Mouse (Mus musculus) limb, embryonic 10.5 days (tissue): ENCODE results near the gene Tectb. TPM values are rescaled to one million over a fixed set of nuclear protein-coding genes. Genes with fewer than 3 reads are reported as not detected.
"Not testable (repeated sequence)": the region's sequence is repeated elsewhere in the genome, so short reads cannot be mapped to it uniquely, and the experiment has no call there.

Experiments
- DNase-seq: peaks from one replicate; pipeline ENCODE4 v3.0.0-alpha.2; 2017; ENCODE audit warnings: low spot score
- H3K27ac ChIP-seq: fragments of 300-500 bp; sonication (generic); 2 replicates; pipeline ENCODE4 v1.5.1; 2016; ENCODE audit warnings: mild to moderate bottlenecking
- H3K27me3 ChIP-seq: fragments of 300-500 bp; sonication (generic); 2 replicates; pipeline ENCODE4 v1.6.1; 2016; ENCODE audit warnings: low read depth, mild to moderate bottlenecking; ENCODE audit not compliant: poor library complexity, severe bottlenecking
- H3K36me3 ChIP-seq: fragments of 300-500 bp; sonication (generic); 2 replicates; pipeline ENCODE4 v1.6.1; 2016; ENCODE audit warnings: mild to moderate bottlenecking, moderate library complexity
- H3K4me1 ChIP-seq: fragments of 300-500 bp; sonication (generic); 2 replicates; pipeline ENCODE4 v1.6.1; 2016
- H3K4me3 ChIP-seq: fragments of 300-500 bp; sonication (generic); 2 replicates; pipeline ENCODE4 v1.5.1; 2016; ENCODE audit warnings: mild to moderate bottlenecking, moderate library complexity
- H3K9me3 ChIP-seq: fragments of 300-500 bp; sonication (generic); replicated peaks from 2 replicates; pipeline ENCODE4 v1.6.1; 2016; ENCODE audit warnings: mild to moderate bottlenecking
- WGBS: fragments of 180-500 bp; shearing (Covaris S2); methylation state at CpG from one replicate; pipeline ENCODE4 v1.1.7; 2016; 5-methylcytosine and 5-hydroxymethylcytosine counted together
- polyA plus RNA-seq: library from polyadenylated mRNA; unstranded; fragments of >200 nt; fragmentation: Nextera tagmentation; extraction: Ambion mirVana; gene quantifications from 2 replicates; pipeline ENCODE4 v1.2.1, GENCODE M21; 2016

Tectb gene
- polyA plus RNA-seq, 1 experiment from 2014 or later = not detected

DNA sequence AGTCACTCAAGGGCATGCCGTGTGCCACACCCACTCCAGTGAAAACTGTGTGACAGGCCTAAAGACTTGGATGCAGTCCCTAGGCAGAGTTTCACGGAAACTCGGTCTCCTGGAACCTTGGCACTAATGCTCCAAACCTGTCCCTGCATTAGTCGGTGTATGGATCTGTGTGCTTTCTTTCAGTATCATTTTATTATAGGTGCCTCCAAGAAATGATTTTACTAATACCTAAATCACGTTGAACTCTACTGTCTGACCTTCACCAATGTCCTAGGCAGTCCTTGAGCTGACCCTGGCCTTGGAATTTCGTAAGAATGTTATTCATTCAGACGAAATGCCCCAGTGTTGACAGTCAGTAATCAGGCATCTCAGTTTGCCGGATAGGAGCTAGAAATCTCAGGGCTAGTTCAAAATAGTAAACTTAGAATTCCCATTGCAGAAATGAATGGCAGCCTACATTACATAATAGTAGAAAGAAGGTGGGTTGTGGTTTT, 11.2 kb upstream of the Tectb start:
- H3K27ac ChIP-seq, DNase-seq, H3K36me3 ChIP-seq, H3K4me1 ChIP-seq, H3K4me3 ChIP-seq, H3K27me3 ChIP-seq, H3K9me3 ChIP-seq: not testable (repeated sequence)
- 91% methylated on average over 8 of the region's 8 CpGs for WGBS

DNA sequence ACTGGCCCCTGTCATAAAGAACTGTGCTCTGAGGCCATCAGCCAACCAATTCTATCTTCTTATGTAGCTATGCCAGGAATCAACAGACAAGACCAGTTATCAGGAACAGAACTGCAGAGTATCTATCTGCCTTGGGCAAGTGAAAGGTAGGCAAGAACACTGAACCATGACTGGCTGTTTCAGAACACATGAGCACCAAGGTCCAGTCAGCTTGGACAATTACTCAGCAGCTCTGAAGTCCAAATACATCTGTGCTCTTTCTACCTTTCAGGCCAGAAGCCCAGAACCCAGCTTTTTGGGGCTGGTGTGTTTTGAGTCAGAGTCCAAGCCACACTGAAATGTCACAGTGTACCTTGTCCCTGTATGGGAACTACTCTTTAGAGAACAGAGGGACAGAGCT, 10.1 kb upstream of the Tectb start:
- no peaks in the 10 kb centered on the region for H3K36me3 ChIP-seq

DNA sequence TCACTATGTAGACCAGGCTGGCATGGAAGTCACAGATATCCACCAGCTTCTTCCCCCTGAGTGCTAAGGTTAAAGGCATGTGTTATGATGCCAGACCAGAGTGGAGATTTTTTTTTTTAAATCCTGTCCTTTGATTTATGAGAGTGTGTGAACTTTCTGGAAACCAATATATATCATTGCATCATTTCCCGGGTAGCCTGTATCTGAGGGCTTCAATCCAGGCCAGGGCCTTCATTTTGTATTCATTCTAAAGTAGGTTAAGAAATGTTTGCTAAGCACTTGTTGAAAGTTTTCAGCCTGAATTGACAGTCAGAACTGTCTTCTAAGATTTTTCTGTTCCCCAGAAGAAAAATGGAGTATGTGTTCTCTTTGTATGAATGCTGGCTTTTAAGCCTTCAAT, 8.9 kb upstream of the Tectb start:
- no peaks in the 10 kb centered on the region for H3K4me1 ChIP-seq
- H3K36me3 ChIP-seq = no peaks in the 10 kb centered on the region
- H3K27me3 ChIP-seq = no peaks in the 10 kb centered on the region
- WGBS = 72% methylated on average over 1 of the region's 1 CpGs
- peaks cover 4% of the 10 kb centered on the region; the same call in 1 of the 2 replicates for H3K9me3 ChIP-seq
- no peak overlapping the region for H3K27ac ChIP-seq
- no peak for DNase-seq
- H3K4me3 ChIP-seq = no peak overlapping the region

More for the DNA sequence above, 10.1 kb upstream of the Tectb start:
- no peak overlapping the region for H3K27ac ChIP-seq
- H3K4me3 ChIP-seq = no peak overlapping the region
- DNase-seq = no peak
- H3K4me1 ChIP-seq = no peaks in the 10 kb centered on the region
- H3K27me3 ChIP-seq = no peaks in the 10 kb centered on the region
- H3K9me3 ChIP-seq = peaks cover 4% of the 10 kb centered on the region; the same call in 1 of the 2 replicates

DNA sequence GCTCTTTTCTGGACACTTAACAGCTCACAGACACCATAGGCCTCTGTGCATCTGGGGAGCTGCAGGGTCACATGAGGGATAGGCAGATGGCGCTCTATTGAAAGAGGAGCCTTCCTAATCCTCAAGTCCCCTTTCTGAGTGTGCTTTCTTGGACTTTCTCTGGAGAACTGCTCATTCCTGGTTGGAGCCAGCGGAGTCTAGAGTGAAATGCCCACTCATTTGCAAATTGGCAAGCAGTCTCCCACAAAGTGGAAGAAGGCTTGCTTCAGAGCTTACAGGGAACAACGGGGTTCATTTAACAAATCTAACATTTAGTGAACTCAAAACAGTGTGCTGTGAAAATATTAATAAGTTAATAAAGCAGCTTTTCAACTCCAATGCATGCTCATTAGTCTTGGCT, 3.4 kb upstream of the Tectb start:
- no peak for DNase-seq
- Histone ChIP-seq H3K4me3 (no peak overlapping the region), H3K9me3 (no peaks in the 10 kb centered on the region), H3K4me1 (no peaks in the 10 kb centered on the region), H3K27me3 (no peaks in the 10 kb centered on the region), H3K36me3 (no peaks in the 10 kb centered on the region), H3K27ac (no peak overlapping the region)
- 88% methylated on average over 3 of the region's 3 CpGs for WGBS

DNA sequence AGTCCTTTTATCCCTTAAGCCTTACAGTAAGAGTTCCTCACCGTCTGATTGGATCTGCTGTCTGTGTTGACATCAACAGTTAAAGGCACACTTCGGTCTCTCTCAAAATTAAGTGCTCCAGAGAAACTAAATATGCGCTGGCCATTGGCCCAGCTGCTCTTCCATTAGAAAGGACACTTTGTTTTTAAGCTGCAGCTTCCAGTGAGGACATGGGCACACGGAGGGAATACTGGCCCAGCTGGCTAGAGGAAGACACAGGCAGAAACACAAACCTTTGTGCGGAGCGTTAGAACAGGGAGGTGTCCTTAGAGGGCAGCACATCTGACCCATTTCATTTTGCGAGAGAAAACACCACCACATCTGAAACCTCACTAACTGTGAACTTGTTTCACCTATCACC, 3.9 kb downstream of the Tectb start:
- 86% methylated on average over 7 of the region's 7 CpGs for WGBS
- Histone ChIP-seq H3K27ac (no peak overlapping the region), H3K4me3 (no peak overlapping the region), H3K9me3 (no peaks in the 10 kb centered on the region), H3K27me3 (no peaks in the 10 kb centered on the region), H3K4me1 (no peaks in the 10 kb centered on the region), H3K36me3 (no peaks in the 10 kb centered on the region)
- no peak for DNase-seq

DNA sequence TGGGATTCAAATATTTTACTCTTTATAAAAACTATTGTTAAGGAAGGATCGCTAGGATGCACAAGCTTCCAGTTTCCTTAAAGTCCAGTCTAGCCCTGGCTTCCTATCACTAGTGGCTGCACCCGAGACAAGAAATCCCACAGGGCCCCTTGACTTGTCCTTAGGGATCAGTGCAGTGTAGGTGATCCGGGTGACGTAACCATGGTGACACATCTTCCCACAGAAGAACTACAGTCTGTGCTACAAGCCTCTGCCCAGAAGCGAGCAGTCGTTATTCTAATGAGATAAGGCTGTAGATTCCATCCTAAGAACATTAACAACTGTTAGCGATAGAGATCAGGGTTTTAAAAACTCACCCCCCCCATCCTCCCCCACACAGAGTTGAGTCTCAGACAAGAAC, 4.5 kb downstream of the Tectb start:
- no peaks in the 10 kb centered on the region for H3K4me1 ChIP-seq
- WGBS = 88% methylated on average over 7 of the region's 7 CpGs
- H3K27ac ChIP-seq = no peak overlapping the region
- H3K4me3 ChIP-seq = no peak overlapping the region
- no peak for DNase-seq
- no peaks in the 10 kb centered on the region for H3K9me3 ChIP-seq
- H3K36me3 ChIP-seq = no peaks in the 10 kb centered on the region
- no peaks in the 10 kb centered on the region for H3K27me3 ChIP-seq

DNA sequence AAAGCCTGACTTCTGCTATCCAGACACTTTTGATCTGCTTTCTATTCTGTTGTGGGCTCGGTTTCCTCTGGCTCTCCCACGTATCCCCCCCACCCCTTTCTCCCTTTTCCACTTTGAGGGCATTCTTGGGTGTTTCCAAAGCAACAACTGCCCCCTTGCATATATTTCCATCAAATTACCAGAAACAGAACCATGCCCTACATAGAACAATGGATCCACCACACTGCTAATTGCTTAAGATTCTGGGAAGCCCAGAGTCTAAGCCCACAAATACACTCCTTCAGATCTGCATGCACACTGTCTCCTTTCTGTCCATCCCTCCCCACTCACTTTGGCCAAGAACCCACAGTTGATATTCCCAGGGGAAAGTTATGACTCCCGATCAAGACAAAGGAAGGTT, 5.1 kb downstream of the Tectb start:
- H3K27me3 ChIP-seq = no peaks in the 10 kb centered on the region
- no peak for DNase-seq
- H3K36me3 ChIP-seq = no peaks in the 10 kb centered on the region
- 72% methylated on average over 3 of the region's 3 CpGs for WGBS
- no peaks in the 10 kb centered on the region for H3K9me3 ChIP-seq
- no peak overlapping the region for H3K4me3 ChIP-seq
- no peaks in the 10 kb centered on the region for H3K4me1 ChIP-seq
- H3K27ac ChIP-seq = no peak overlapping the region

DNA sequence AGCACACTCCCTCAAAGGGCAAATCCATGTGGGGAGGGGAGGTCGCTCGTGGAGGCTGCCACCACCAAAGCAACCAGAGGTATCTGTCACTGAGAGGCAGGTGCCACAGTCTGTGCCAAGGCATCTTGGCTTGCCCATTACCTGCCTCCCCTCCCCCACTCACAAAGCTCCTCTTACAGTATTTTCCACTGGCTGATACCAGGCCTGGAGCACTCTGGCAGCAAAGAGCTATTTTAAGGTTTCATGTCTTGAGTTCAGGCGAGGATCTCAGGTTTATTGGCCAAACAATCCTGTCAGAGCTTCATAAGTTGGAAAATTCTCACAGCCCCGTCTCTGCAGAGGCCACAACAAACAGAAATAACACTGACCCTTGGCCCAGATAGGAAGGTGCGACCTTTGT, 9.5 kb downstream of the Tectb start:
- no peaks in the 10 kb centered on the region for H3K4me1 ChIP-seq
- WGBS = 84% methylated on average over 5 of the region's 5 CpGs
- H3K36me3 ChIP-seq = no peaks in the 10 kb centered on the region
- no peaks in the 10 kb centered on the region for H3K27me3 ChIP-seq
- DNase-seq = no peak
- H3K27ac ChIP-seq = no peak overlapping the region
- H3K4me3 ChIP-seq = no peak overlapping the region
- no peaks in the 10 kb centered on the region for H3K9me3 ChIP-seq

DNA sequence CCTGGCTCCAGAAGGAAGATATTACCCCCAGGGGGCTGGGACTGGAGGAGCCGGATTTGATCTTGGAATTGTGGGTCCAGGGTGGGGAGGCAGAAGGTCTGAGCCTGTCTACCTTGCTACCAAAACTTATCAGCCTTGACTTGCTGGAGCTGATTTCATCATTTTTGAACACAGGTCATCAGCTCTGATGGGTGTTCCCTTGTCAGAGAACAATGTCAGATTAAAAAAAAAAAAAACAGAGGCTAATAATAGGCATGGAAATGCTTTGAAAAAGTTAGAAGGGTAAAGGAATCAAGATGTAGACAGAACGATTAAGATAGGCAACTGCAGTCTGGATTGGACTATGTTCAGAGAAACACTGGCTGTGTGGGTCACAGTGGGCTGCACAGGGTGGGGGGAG, 11.1 kb downstream of the Tectb start:
- H3K4me3 ChIP-seq = no peak overlapping the region
- H3K4me1 ChIP-seq = no peaks in the 10 kb centered on the region
- H3K27me3 ChIP-seq = no peaks in the 10 kb centered on the region
- no peaks in the 10 kb centered on the region for H3K9me3 ChIP-seq
- no peak overlapping the region for H3K27ac ChIP-seq
- WGBS = 89% methylated on average over 2 of the region's 2 CpGs
- DNase-seq = no peak
- no peaks in the 10 kb centered on the region for H3K36me3 ChIP-seq

DNA sequence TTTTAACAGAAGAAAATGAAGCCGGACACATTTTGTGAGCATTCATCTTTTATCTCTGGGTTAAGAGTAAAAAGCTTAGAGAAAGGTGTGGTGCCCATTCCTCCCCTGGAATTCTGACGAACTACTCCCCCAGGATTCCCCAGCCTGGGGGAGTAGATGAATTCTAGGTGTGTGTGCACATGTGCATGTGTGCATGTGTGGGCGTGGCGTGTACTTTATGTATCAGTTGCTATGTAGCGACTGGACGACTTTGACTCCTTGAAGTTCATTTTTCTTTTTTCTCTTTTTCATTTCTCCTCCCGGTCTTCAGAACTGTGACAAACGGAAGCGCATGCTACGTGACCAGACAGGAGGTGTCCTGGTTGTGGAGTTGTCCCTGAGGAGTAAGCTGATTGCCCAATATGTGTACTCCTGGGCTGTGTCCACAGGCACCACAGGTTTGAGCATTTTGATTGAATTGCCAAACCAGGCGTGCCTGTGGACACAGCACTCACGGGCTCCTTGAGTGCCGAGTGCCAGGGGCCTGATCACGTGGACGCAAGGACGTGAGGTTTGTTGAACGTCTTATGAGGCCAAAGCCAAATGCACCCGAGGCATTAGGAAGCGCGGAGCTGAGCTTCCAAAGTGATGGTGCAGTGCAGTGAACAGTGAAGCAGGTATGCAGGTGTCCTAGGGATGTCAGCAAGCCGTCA, 11.9 kb downstream of the Tectb start:
- H3K27me3 ChIP-seq = no peaks in the 10 kb centered on the region
- H3K4me1 ChIP-seq = no peaks in the 10 kb centered on the region
- no peaks in the 10 kb centered on the region for H3K36me3 ChIP-seq
- no peak for DNase-seq
- no peaks in the 10 kb centered on the region for H3K9me3 ChIP-seq
- 90% methylated on average over 21 of the region's 21 CpGs for WGBS
- no peak overlapping the region for H3K27ac ChIP-seq
- no peak overlapping the region for H3K4me3 ChIP-seq

DNA sequence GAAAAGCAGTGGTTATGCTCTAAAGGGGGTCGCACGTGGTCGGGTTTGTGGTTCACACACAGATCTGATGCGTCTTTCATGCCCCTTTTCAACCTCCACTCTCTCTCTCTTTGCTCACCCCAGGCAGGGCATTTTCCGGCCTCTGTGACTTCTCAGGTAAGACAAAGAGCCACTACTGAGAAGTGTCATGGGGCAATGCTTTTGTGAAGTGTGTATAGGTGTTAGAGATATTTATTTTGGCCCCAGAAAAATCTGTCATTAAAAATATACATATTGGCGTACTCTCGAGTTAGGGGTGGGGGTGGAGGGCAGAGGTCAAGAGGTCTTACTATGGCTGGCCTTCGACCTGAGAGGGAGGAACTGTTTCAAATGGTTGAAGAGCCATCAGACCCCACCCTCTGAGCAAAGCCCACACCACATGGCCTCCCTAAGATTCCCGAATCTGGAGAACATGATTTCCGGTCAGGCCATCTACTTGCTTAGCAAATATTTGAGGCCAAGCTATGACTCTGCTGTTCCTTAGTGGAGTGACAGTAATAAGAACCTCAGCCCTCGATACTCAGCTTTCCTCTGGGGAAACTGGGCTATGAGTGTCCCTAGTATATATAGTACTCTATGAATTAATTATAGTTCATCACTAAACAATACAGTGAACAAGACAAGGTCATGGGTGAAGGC, 13.3 kb downstream of the Tectb start:
- no peaks in the 10 kb centered on the region for H3K4me1 ChIP-seq
- no peaks in the 10 kb centered on the region for H3K36me3 ChIP-seq
- no peak overlapping the region for H3K4me3 ChIP-seq
- H3K27ac ChIP-seq = no peak overlapping the region
- no peak for DNase-seq
- H3K9me3 ChIP-seq = no peaks in the 10 kb centered on the region
- WGBS = 82% methylated on average over 11 of the region's 11 CpGs
- no peaks in the 10 kb centered on the region for H3K27me3 ChIP-seq

DNA sequence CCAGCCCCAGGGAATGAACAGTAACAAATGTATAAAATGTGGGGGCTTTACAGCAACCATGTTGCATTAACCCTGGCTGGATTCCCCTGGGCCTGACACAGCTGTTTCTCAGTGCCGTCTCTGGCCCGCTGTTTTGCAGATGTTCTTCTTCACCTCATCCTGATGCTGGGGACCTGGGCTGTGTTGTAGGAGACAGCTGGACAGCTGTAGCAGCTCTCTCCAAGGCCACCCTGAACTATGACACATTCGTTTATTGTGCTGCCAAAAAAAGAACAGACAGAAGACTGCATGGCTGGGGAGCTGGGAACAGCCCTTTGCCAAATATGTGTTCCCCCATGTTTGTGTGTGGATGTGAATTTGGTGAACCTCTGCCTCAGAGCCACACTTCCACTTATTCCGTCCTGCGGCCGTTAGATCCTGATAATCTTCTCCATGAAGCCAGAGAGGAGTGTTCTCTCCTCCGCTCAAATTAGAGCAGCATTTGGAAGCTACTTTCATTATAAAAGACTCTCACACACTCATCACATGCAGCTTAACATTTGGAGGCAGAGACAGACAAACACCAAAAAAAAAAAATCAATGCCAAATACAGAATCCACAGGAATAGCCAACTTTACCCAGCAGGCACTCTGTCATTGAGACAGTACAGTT, 14.1 kb downstream of the Tectb start:
- no peak for DNase-seq

DNA sequence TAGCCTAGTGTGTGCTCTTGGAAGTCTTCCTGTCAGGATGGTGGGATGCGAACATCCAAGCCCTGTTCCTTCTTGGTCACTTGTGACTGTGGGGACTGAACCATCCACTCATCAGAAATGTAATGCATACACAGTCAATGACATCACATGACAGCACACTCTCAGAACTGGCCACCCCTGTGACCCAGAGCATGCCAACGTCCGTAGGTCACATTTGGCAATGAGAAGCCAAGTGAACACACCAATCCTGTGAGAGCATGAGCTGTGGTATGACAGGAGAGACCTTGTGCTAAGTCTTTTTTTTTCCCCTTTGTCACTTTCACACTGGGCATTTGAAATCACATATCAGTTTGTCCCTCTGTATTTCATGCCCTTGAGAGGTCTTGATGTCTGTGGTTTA, 15.0 kb downstream of the Tectb start:
- Histone ChIP-seq H3K9me3 (no peaks in the 10 kb centered on the region), H3K27me3 (peaks cover 2% of the 10 kb centered on the region; the same call in 1 of the 2 replicates), H3K4me1 (no peaks in the 10 kb centered on the region), H3K4me3 (no peak overlapping the region), H3K27ac (no peak overlapping the region), H3K36me3 (no peaks in the 10 kb centered on the region)
- WGBS = 90% methylated on average over 3 of the region's 3 CpGs
- no peak for DNase-seq

More for the DNA sequence above, 14.1 kb downstream of the Tectb start:
- Histone ChIP-seq H3K4me1 (no peaks in the 10 kb centered on the region), H3K27me3 (no peaks in the 10 kb centered on the region), H3K4me3 (no peak overlapping the region), H3K36me3 (no peaks in the 10 kb centered on the region), H3K27ac (no peak overlapping the region), H3K9me3 (no peaks in the 10 kb centered on the region)
- WGBS = 89% methylated on average over 7 of the region's 7 CpGs
